Mouse (Mus musculus) gonadal fat pad, adult 2 months (tissue): ENCODE results near the gene Ccdc191. TPM values are rescaled to one million over a fixed set of nuclear protein-coding genes. Genes with fewer than 3 reads are reported as not detected.

Source experiments
- DNase-seq: peaks from one replicate; pipeline ENCODE4 v3.0.0-alpha.2; 2012; ENCODE audit warnings: low read depth
- polyA plus RNA-seq: library from polyadenylated mRNA; depleted of rRNA; stranded (reverse); fragments of >200 nt; gene quantifications from 2 replicates; pipeline ENCODE4 v1.2.3, GENCODE M21; 2012

The Ccdc191 gene
- polyA plus RNA-seq, 1 experiment, result 1.8 TPM

DNA sequence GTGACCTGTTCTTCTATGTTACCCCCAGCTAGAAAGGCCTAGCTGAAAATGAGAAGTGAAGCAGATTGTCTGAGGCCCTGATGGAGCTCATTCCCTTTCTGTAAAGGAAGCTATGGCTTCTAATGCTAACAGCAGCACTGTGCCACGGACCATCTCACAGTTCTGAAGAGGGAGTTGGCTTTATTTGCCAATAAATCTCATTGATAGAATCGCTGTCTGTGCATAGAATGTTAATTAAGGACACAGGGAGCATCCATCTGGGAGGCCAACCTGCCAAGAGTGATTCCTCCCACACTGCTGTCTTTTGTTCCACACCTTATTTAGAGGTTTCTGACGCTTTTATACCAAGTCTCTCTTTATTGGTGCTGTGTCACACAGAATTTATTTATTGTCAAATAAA, 41.9 kb downstream of the Ccdc191 start:
- DNase-seq, result no peak

DNA sequence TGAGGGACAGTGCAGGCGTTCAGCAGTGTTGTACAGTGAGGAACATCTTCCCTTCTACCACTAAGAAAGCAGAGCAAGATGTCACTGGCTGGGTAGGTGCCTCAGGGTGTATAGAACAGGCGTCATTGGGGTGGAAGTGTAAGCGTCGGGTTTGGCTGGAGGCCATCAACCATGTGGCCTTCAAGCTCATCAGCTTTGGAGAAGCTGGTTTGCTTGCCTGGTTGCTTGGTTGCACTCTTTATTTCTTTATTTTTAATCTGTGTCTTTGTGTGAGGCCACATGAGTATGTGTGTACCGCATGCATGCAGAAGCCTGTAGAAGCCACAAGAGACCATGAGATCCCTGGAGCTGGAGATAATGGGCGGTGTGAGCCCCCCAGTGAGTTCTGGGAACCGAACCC, 42.7 kb downstream of the Ccdc191 start:
- DNase-seq, result no peak

DNA sequence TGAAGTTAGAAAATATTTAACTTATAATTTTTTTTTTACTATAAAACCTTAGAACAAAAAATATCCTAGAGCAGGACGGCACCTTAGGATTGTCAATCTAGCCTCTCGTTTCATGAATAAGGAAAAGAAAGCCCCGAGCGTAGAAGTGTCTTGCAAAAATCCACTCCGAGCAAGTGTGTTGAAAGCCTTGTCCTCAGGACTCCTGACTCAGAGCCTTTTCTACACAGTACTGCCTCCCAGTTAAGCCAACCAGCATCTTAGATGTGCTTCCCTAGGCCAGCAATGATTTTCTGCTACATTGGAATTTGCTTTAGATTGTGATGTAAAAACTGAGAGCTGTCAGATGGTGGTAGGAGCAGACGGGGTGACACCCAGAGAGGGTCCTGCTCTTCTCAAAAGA, 43.4 kb downstream of the Ccdc191 start:
- DNase-seq, result no peak

DNA sequence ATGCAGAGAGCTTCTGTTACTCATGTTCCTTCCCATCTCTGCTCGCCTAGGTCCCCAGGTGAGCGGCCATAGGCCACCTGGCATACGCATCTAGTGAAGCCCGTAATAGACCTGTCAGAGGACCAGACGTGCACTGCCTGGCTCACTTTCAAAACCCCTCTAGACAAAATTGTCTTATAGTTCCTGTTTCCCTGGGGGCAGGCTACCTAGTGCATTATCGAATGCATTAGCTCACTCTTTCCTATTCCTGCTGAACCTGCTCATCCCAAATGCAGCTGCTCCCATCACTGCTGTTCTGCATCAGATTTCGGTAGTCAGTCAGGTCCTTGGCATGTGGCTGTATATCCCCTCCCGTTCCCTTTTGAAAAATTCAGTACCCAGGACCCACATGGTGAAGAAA, 45.3 kb downstream of the Ccdc191 start:
- no peak for DNase-seq

DNA sequence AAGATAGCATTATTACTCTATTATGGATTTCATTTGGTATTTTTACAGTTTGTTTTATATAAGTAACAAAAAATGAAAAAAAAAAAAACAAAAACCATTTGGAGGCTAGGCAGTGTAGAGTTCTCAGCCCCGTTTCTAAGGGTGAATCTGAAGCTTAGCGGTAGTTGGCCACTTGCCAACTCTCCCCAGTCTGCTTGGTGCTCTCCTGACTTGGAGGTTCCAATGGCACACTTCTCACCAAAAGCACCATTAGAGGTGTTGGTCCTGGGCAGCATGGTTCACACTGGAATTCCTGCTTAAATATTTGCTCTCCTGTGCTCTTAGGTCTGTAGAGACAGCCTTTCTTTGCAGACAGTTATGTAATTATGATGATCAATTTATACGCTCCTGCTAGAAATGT, 45.8 kb downstream of the Ccdc191 start:
- no peak for DNase-seq

DNA sequence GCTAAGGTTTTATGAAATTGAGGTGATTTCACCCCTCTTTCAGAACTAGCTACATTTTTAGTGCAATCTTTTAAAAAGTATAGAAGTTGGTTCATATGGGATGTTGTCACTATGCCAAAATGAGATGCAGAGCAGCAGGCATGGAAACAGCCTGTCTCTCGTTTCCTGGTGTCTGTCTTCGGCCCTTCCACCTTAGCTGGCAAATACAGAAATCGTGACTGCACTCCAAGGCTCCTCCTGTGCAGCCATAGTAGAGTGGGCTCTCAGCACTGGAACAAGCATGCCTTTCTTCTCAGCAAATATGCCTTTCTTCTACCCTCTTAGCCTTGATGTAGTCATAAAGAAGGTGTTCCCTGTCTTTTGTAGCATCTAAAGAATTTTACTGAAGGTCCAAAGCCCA, 46.3 kb downstream of the Ccdc191 start:
- DNase-seq, result no peak

DNA sequence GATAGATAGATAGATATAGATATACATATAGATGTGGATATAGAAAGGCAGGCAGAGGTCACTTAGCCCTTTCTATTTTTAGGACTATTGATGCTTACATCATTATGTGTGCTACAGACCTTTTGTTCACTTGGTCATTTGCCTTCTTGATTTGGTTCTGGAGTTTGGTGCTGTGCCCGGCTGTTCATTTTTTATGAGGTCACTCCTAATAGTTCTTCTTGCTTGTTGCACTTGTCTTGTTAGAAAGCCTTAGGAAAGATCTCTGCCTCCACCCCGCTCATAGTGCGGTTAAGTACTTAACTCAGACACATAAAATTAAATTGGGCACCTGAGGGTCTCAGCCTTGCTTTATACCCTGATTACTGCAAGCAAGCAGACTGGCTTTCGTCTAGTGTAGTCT, 51.2 kb downstream of the Ccdc191 start:
- DNase-seq, result no peak

DNA sequence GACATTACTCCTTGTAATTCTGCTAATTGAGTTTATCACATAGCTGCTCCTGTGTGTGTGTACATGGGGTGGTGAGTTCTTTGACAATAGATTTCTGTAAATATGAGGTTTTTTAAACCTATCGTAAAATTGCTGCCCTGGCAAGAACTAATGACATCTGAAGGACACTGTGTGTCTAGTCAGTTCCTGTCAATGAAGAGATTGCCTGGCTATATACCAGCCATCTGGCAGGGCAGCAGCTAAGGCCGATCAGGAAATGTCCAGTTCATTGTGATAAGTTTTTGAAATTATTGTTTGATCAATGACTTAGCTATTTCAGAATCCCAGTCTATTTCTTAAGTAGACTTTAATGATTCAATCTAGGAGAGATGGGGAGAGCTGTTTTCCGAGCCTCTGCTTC, 55.8 kb downstream of the Ccdc191 start:
- no peak for DNase-seq

DNA sequence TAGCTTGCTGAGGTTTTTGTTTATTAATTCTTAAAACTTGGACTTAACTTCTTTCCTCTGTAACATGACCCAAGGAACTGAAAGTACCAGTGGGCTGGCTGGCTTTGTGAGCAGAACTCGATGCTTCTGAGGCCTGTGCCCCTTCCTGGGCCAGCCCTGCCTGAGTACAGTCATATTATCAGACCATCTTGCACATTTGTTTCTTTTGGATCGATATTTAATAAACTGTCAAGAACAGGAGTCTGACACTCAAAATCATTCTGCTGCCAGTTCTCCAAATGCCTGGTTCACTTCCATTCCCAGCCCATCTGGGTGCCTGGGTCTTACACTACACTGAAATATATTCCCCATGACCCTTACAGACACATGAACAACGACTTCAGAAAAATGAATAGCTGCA, 56.3 kb downstream of the Ccdc191 start:
- no peak for DNase-seq

DNA sequence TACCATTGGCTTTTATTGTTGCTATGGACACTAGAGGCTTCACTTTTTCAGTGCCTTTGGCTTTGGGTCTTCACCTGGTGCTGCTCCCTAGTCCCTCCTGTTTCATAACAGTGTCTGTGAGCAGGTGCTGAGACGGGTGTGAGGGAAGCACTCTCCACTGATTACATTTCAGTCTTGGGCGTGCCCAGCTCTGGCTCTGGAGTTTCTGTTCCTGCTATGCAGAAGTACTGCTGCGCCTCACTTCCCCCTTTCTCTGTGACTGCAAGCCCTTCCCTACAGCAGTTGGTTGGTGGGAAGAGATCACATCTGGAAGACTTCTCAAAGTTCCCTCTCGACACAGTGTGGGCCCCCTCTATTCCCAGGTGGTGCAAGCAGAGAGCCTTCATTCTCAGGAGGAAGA, 62.0 kb downstream of the Ccdc191 start:
- DNase-seq, result no peak

DNA sequence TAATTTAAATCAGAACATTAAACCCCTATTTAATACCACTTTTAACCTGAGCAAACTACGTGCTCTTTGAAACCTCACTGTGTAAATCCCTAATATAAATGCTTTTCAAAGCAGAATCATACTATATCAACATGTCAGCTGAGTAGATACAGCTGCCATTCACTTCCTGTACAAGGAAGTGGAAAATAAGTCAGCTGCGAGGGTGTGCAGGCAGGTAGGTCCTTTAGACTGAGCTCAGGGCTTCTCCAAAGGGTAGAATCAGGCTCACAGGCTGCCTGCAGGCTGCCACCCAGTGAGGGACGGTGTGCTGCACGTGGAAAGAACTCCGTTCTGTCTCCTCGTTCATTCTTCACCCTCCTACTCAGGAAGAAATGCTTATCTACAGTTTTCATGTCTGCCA, 65.3 kb downstream of the Ccdc191 start:
- no peak for DNase-seq

DNA sequence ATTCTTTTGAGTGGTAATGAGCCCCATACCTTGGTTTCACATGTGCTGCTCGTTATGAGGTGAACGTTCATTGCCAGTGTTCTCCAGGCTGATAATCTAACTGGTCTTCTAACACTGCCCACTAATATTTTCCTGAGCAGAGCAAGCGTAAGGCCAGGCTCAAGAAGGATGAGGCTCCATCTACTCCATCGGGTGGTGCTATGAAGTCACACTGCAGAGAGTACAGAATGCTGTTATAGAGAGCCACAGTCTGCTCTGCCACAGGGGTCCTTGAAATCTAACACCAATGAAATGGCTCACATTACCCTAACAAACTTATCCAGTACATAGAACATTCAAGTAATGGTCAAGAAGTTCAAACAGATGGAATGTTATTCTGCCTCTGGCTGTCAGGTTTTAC, 68.4 kb downstream of the Ccdc191 start:
- no peak for DNase-seq

DNA sequence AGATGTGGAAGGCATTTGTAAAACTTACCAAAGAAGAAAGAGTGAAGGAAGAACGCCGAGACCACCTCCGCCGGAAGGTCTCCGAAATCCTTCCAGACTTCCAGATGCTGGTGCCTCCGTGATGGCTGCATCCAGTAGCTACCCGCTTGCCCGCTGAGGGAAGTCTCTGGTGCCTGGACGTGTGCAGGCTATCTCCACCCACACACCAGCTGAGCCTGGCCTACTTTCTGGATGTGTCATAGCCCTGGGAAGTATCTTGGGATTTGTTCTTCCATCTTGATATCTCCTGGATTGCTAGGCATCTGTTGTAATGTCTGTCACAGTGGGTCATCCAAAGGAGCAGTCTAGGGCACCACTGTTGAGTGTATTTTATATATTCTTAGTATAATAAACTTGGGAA, 73.7 kb downstream of the Ccdc191 start:
- no peak for DNase-seq

DNA sequence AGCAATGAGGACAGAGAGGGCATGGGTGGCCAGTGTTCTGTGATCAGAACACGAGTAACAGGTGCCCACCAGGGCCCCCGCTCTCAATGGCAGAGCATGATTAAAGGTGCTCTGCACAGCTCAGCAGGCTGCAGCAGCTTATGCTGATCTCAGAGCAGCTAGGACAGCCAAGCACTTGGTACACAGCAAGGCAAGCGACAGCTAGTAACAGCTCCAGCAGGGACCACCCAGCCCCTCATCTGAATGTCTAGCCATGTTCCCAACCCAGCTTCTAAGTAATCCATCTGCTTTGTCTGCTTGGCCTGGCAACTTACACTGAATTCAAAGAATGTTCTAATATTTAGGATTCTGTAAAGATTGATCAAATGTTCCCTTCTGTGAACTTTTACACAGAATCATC, 74.2 kb downstream of the Ccdc191 start:
- DNase-seq, result no peak

DNA sequence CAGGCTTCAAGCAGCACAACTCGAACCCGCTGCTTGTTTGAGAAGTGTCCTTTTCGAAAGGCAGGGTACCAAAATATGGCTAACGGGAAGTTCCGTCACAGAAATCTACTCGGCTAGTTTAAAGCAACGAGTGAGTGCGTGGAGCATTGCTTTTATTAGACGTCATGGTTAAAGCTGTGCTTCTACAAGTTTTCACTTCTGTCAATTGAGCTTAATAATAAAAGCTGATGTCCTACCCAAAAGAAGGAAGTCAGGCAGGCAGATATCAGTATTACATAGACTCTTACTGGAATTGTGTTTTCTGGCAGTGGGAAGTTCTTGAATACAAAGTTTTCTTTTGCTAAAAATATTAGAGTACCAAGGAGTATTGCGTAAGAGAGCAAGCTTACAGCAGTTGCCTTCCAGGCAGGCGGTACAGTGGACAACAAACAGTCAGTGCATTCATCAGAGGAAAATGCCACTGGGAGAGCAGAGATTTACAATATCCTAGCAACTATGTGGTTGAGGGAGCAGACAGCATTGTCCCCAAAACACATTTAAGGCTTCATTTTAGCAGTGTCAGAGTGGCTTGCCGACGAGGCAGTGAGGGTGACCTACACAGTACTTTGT, 76.3 kb downstream of the Ccdc191 start:
- no peak for DNase-seq

DNA sequence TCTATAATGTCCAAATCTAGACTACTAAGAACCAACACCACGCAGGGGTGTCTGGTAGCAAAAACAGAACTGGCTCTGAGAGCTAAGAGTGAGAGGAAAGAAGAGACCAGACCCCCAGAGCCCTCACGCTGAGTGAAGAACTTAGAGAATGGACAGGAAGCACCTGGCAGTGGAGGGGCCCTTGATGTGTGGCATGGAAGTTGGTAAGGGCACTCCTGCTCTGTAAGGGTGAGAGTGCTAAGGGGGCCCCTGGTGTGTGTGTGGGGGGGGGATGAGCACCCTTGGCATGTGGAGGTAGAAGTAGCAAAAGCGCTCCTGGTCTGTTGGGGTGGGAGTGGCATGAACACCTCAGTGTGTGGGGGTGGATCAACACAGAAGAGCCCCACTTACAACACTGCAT, 80.8 kb downstream of the Ccdc191 start:
- DNase-seq, result no peak

DNA sequence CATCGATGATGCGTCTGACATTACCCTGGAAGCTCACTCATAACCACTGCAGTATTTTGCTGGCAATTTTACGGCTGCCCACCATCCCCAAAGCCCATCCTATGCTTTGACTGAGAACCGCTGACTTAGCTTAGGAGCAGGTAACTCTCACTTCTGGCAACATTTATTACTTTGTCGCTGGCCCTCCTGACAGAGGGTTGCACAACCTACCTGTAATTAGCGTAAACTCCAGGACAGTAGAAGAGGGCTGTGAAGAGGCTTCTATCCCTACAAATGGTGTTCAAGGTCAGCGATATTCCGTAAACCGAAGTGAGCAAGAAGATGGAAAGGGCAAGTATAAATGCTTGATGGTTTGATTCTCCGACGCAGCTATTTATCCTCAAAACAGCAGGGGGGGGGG, 81.6 kb downstream of the Ccdc191 start:
- DNase-seq, result no peak

DNA sequence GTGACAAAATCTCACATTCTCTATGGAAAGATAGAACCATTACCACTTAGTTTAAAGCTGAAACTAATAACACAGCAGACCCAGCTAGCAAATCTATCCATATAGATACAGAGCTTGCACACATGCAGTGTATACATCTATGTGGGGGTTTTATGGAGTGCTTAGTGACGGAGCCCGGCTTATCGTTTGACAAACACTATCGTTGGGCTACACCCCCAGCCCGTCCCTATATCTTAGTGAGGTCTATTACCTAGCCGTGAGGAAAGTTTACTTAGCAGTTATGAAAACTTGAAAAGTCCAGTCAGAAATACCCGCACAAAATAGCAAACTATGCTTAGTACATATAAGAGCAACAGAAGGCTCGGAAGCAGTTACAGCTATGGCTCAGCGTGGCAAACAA, 82.1 kb downstream of the Ccdc191 start:
- no peak for DNase-seq

DNA sequence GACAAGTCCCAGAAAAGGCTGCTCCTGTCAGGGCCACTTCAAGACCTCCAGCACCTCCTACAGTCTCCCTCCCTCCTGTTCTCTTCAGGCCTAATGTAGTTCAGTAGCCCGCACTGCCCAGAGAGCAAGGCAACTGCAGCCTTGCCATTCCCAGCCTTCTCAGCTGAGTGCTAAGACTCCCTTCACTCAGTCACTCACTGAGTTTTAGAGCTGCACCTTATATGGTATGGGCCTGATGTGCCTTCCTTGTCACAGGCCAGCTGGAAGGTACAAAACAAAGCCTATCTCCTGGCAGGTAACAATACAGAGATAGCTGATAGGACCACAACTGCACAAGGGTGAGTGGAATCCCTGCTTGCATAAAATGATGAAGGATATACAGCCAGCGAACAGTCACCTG, 82.8 kb downstream of the Ccdc191 start:
- DNase-seq, result no peak

DNA sequence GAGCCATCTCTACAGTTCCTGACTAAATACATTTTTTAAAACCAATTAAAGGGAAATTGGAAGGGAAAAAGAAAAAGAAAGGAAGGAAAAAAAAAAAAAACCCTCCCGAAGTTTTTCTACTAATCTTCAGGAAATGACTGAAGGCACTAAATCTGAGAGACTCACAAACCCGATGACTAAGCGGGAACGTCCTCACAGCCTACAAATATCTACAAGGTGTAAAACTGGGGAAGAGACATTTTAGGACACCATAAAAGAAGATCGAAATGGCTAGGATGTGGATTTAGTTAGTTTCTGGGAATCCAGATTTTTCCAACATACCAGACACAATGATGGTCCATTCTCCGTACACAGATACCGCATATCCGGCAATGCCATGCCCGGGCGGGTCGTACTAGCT, 83.5 kb downstream of the Ccdc191 start:
- no peak for DNase-seq

DNA sequence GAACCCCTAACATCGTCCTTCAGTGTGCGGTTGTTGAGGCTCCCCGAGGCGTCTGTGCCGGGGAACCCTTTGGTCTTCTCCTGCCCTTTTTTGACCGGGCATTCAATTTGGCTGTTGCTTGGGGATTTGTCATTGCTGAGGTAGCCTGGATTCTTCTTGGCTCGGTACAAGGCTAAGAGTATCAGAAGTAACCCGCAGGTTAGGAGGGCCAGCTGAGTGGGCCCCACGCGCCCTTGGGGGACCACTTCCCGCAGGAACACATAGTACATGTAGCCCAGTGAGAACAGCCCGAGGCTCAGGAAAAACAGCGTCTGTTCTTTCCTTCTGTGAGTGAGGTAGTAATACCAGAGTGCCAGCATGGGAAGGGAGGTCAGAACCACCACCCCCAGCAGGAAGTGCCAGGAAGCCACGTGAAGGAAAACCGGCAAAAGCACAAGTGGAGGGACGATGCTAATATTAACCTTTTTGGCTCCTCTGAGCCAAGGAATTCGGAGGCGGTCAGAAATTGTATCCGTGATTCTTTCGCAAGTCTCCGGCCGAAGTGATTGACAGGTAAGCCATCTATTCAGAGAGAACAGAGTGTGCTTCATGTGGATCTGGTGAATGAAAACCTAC, 84.1 kb downstream of the Ccdc191 start:
- no peak for DNase-seq

DNA sequence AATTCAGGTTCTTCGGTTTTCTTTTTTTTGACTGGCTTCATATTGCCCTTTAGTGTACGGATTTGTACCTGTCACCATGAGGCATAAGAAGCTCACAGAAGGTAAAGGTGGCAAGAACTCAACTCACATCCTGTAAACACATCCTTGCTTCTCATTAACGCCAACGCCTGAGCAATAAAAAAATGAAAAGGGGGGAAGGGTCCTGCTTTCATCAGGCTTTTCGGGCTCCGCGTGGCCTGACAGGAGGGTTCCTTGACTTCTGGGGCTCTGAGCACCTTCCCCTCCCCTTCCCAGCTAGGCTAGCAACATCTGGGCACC, 89.4 kb downstream of the Ccdc191 start:
- no peak for DNase-seq

DNA sequence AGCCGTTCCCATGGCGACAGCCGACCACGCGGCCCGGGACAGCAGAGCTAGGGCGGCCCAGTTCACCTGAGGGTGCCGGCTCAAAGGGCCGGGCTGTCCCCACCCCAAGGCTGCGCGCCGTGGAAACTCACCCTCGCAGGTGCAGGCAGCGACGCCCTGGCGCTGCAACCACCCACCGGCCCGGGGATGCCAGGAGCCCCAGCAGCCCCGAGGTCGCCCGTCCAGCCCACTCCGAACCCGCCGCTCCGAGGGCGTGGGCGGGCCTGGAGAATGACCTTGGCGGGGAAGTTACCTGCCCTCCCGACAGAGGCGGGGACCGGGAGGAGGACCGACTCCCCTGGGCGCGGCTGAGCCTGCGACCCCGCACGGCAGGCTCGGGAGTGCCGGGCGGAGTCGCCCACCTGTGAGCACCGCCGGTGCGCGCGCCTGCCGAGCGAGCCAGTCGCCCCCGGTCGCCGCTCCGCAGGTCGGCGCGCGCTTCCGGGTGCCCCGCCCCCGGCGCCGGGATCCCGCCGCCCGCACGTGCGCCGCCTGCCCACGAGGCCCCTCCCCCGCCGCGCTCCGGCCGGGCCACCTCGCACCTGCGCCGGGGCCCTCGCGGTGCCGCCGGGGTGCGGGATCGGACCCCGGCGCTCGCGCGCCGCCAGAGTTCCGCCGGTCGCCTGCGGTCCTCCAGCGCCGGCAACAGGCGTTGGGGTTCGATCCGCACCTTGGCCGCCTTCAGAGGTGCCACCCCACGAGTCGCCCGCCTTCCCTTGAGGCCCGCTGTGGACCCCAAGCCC, 89.9 kb downstream of the Ccdc191 start, which contains the start of gene Zdhhc23:
Zdhhc23 (minus strand) TSS at position 464 of the 782 bp plus-strand sequence.
- no peak for DNase-seq
